Mouse (Mus musculus): ENCODE results near the gene Cptp.

DNA sequence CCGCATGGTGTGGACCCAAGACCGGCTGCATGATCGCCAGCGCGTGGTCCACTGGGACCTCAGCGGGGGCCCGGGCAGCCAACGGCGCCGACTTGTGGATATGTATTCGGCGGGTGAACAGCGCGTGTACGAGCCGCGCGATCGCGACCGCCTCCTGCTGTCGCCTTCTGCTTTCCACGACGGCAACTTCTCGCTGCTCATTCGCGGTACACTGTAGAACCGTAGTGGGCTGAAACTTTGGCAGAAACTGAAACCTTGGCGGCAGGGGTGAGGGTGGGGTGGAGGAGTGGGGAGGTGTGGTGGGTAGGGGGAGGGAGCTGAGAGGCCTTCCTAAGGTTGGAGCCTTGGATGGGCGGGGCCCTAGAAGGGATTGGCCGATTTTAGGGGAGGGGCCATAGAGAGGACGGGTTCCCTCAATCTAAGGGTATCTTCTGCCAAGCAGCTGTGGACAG is 28.2 kb downstream of the Cptp start:
- TF ChIP-seq CHD2 (IDR thresholded peaks at IDR 0.05; ENCODE audit: low read length): no peak
- TF ChIP-seq CTCF (IDR thresholded peaks at IDR 0.05 in 2 of 3, conservative IDR thresholded peaks at IDR 0.05 in 1 of 3; ENCODE audit: control insufficient read depth in 1 of 3, insufficient read depth in 1 of 3, low read depth in 2 of 3, low read length in 3 of 3, poor library complexity in 1 of 3, severe bottlenecking in 1 of 3): peak in 2 of 3 experiments; percentile 40 to 45; a peak in 3 of 6 replicates
- peak; percentile 43 to 64; a peak in 1 of 4 replicates for TF ChIP-seq POLR2A (IDR thresholded peaks at IDR 0.05; ENCODE audit: control insufficient read depth in 1 of 2, insufficient read depth in 1 of 2, low read depth in 1 of 2, low read length in 2 of 2, poor library complexity in 1 of 2)
- TF ChIP-seq NRF1 (IDR thresholded peaks at IDR 0.05; ENCODE audit: insufficient read depth, low read depth, low read length, poor library complexity, severe bottlenecking): no peak
- TF ChIP-seq EP300 (IDR thresholded peaks at IDR 0.05; ENCODE audit: low read depth in 1 of 2, low read length in 2 of 2): no peak
- TF ChIP-seq MEF2A (IDR thresholded peaks at IDR 0.05; ENCODE audit: extremely low read depth, insufficient replicate concordance, low read depth, low read length, poor library complexity, severe bottlenecking): no peak
